Mouse (Mus musculus) cortical plate, adult 2 months (tissue): ENCODE results near the gene 1700017B05Rik.

Source experiments
- CTCF ChIP-seq: fragments of 200-500 bp; IDR thresholded peaks from 2 replicates; pipeline ENCODE4 v1.5.1; 2011; ENCODE audit warnings: mild to moderate bottlenecking, control low read depth, low read length; ENCODE audit not compliant: insufficient read depth; ENCODE audit errors: extremely low read depth
- POLR2A ChIP-seq: fragments of 200-500 bp; IDR thresholded peaks from 2 replicates; pipeline ENCODE4 v1.6.1; 2011; ENCODE audit warnings: mild to moderate bottlenecking, low read length, control low read depth; ENCODE audit not compliant: insufficient read depth; ENCODE audit errors: extremely low read depth

- TF ChIP-seq CTCF (no peak), POLR2A (no peak)
Measured at GRCm38 (mm10) chr9:57299790-57300477, 37.5 kb upstream of the 1700017B05Rik start.
